Mouse (Mus musculus) megakaryocyte progenitor cell, adult 5-6 weeks (primary cell): Measurements from ENCODE around the gene Zfp27. TPM values are rescaled to one million over a fixed set of nuclear protein-coding genes. Genes with fewer than 3 reads are reported as not detected.
"Not testable (repeated sequence)": the region's sequence is repeated elsewhere in the genome, so short reads cannot be mapped to it uniquely, and the experiment has no call there.

ENCODE experiments used
- ATAC-seq: replicated peaks from 2 replicates; pipeline ENCODE4 v1.8.0; 2016; ENCODE audit warnings: mild to moderate bottlenecking, moderate TSS enrichment, inconsistent platforms; ENCODE audit not compliant: poor library complexity
- total RNA-seq, 2 experiments: library from RNA; stranded (forward) in 1 of 2; stranded (reverse) in 1 of 2; fragments of 157-497, 149-512 nt in 1 of 2; fragments of 200-1000 nt in 1 of 2; gene quantifications; 2 replicates each; pipeline versions ENCODE4 v1.2.3 to v1.2.4; 2015 to 2017

The Zfp27 gene
- total RNA-seq, 2 experiments from 2014 or later = 5.5 to 8.0 TPM

DNA sequence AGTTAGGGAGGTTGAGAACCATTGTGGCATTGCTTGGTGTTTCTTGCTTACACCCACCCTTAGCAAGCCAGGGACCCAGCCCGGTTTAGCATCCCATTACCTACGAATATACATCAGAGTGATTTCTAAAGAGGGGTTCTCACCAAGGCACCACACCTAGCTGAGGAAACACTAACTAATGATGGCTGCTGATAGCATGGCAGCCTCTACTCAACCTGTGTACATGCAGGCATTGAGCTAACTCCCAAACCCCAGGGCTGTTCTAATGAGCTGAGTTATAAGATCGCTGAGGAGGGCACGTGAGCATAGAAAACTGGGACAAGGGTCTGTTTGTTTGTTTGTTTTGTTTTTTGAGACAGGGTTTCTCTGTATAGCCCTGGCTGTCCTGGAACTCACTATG, 13.6 kb downstream of the Zfp27 start:
- ATAC-seq = no peak

GRCm38 (mm10) chr7:29890501-29890900, 15.9 kb downstream of the Zfp27 start:
- no peak for ATAC-seq

GRCm38 (mm10) chr7:29880916-29881315, 25.5 kb downstream of the Zfp27 start:
- ATAC-seq = no peak

- ATAC-seq = no peak
Observed at GRCm38 (mm10) chr7:29880056-29880455, 26.3 kb downstream of the Zfp27 start.

DNA sequence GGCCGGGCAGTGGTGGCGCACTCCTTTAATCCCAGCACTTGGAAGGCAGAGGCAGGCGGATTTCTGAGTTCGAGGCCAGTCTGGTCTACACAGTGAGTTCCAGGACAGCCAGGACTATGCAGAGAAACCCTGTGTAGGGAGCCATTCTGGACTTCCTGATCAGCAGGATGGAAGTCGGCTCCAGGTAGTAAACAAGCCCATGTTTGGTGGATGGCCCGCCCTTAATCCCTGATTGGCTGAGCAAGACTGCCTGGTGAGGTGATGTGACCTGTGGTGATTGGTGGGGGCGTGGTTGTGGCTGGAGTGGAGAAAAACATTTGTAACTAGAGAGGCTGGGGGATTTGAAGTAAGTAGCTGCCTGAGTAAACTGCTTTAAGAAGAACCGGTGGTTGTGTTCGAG, 28.8 kb downstream of the Zfp27 start:
- not testable (repeated sequence) for ATAC-seq

GRCm38 (mm10) chr7:29874256-29874655, 32.1 kb downstream of the Zfp27 start:
- ATAC-seq = no peak

DNA sequence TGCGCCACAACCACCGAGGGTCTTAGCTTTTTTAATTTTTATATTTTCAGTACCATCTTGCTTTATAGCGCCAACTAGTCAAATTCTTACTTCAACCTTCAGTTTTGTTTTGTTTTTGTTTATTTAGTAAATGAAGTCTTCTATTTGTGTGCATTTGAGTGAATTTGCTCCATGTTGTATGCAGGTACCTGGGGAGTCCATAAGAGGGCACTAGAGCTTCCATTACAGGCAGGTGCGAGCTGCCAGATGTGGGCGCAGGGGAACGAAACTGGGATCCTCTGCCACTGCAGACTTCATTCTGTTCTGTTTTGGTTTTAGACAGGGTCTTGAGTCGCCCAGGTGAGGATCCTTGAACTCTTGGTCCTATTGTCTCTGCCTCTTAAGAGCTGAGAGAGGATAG, 44.7 kb downstream of the Zfp27 start:
- 0 out of 2 replicates have a peak, but pooled peaks have one; percentile 33 for ATAC-seq

DNA sequence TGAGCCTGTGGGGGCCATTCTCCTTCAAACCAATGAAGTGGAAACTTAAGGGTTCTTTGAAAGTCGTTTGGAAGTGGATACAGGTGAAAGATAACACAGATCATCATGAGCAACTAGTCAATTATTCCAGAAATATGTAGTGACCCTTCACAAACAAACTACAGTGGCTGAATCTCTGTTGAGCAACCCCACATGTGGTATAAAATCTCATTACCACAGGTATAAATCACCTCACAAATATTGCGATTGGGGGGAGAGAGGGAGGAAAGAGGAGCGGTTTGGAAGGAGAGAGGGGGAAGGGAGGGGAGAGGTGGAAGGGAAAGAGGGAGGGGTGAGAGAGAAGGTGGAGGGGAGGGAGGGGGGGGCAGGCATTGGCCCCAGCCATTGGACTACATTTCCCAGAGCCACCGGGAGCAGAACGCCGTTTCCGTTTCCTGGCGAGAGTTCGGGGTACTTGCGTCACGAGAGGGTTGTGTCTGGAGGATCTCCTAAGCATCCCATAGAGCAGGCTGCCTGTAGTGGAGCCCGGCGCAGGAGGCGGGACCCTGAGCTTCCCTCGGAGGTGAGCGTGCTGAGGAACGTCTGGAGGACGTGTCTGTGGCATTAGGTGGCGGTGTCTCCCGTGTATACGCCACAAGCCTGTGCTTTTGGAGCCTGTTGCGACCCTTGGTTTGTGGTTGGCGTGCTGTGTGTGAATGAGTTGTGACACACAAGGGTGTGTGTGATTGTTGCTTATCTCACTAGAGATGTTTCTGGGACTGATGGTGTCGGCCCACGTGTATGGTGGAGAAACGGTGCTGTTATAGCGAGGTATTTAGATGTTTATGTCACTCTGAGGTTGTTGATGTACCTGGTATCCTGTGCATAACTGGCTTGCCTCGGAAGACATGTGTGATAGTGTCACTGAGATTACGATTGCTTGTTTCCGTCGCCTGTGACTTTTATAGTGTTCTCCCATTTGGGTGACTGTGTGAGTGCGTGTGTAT, 46.5 kb downstream of the Zfp27 start, which contains the start of gene Zfp420:
Gene Zfp420, plus strand, starts transcription at position 448 of the 986 bp plus-strand sequence.
- ATAC-seq = peak; percentile 99

- peak; percentile 100 for ATAC-seq
Observed at GRCm38 (mm10) chr7:29853219-29853842, 53.0 kb downstream of the Zfp27 start, which contains the start of gene Zfp940. TSS of gene Zfp940 (minus strand) at chr7:29853669.

DNA sequence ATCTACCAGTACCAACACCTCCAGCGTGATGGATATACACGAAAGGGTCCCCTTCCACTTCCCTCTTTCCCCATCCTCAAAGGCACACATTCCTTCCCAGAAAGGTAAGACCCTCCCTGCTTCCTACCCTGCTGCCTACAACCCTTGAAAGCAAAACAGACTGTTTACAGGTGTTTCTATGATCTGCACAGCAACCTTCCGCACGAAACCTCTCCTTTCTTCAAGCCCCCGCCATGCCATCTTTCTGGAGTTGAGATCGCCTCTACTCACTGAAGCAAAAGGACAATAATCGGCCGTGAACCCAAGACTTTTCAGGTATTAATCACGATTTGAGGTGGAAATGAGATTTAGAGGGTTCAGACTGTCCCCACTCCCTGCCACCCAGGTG, 53.5 kb downstream of the Zfp27 start:
- no peak for ATAC-seq

GRCm38 (mm10) chr7:29844616-29845015, 61.8 kb downstream of the Zfp27 start:
- no peak for ATAC-seq

Other genes with a start within 250 kb of the Zfp27 start
- gene Catsperg2, start 179.5 kb downstream of the Zfp27 start, total RNA-seq (2015) = not detected in 2 replicates
- gene Catsperg2, start 179.5 kb downstream of the Zfp27 start, total RNA-seq (2017) = not detected in 2 replicates
- 11.4 and 14.8 TPM in 2 replicates for gene Zfp84, start 138.0 kb downstream of the Zfp27 start, total RNA-seq (2015)
- gene Zfp84, start 138.0 kb downstream of the Zfp27 start, total RNA-seq (2017) = 17.7 and 19.0 TPM in 2 replicates
- gene Zfp30, start 122.6 kb downstream of the Zfp27 start, total RNA-seq (2015) = 0.37 and 0.78 TPM in 2 replicates
- 0.17 TPM in 1 of 2 replicates, not detected in the other for gene Zfp30, start 122.6 kb downstream of the Zfp27 start, total RNA-seq (2017)
- gene Zfp790, start 90.5 kb downstream of the Zfp27 start, total RNA-seq (2015) = 4.8 and 5.7 TPM in 2 replicates
- gene Zfp790, start 90.5 kb downstream of the Zfp27 start, total RNA-seq (2017) = 9.4 and 10.0 TPM in 2 replicates
- 3.3 TPM in 2 replicates for gene Zfp940, start 52.9 kb downstream of the Zfp27 start, total RNA-seq (2015)
- 4.0 and 5.2 TPM in 2 replicates for gene Zfp940, start 52.9 kb downstream of the Zfp27 start, total RNA-seq (2017)
- 4.5 and 7.4 TPM in 2 replicates for gene Zfp420, start 46.6 kb downstream of the Zfp27 start, total RNA-seq (2015)
- 0.96 and 2.9 TPM in 2 replicates for gene Zfp420, start 46.6 kb downstream of the Zfp27 start, total RNA-seq (2017)
- gene Zfp383, start 1.7 kb upstream of the Zfp27 start, total RNA-seq (2015) = 0.95 and 1.1 TPM in 2 replicates
- 1.00 and 1.0 TPM in 2 replicates for gene Zfp383, start 1.7 kb upstream of the Zfp27 start, total RNA-seq (2017)
- gene Zfp74, start 47.5 kb upstream of the Zfp27 start, total RNA-seq (2015) = 14.5 and 19.5 TPM in 2 replicates
- gene Zfp74, start 47.5 kb upstream of the Zfp27 start, total RNA-seq (2017) = 7.2 and 8.0 TPM in 2 replicates
- 17.2 and 22.3 TPM in 2 replicates for gene Zfp568, start 77.4 kb upstream of the Zfp27 start, total RNA-seq (2015)
- gene Zfp568, start 77.4 kb upstream of the Zfp27 start, total RNA-seq (2017) = 38.4 and 53.5 TPM in 2 replicates
- gene Zfp14, start 144.8 kb upstream of the Zfp27 start, total RNA-seq (2015) = 1.1 and 1.8 TPM in 2 replicates
- gene Zfp14, start 144.8 kb upstream of the Zfp27 start, total RNA-seq (2017) = 1.2 and 2.1 TPM in 2 replicates
- gene Zfp82, start 166.3 kb upstream of the Zfp27 start, total RNA-seq (2015) = 4.4 and 4.9 TPM in 2 replicates
- 3.4 and 4.9 TPM in 2 replicates for gene Zfp82, start 166.3 kb upstream of the Zfp27 start, total RNA-seq (2017)
- gene Gm26920, start 183.8 kb upstream of the Zfp27 start, total RNA-seq (2015) = not detected in 2 replicates
- gene Gm26920, start 183.8 kb upstream of the Zfp27 start, total RNA-seq (2017) = not detected in 2 replicates
- 9.2 and 11.8 TPM in 2 replicates for gene Zfp566, start 184.0 kb upstream of the Zfp27 start, total RNA-seq (2015)
- 4.2 and 5.5 TPM in 2 replicates for gene Zfp566, start 184.0 kb upstream of the Zfp27 start, total RNA-seq (2017)
- gene Zfp260, start 188.2 kb upstream of the Zfp27 start, total RNA-seq (2015) = 33.1 and 34.6 TPM in 2 replicates
- 26.4 and 35.4 TPM in 2 replicates for gene Zfp260, start 188.2 kb upstream of the Zfp27 start, total RNA-seq (2017)
- 2.7 and 4.2 TPM in 2 replicates for gene Zfp382, start 215.4 kb upstream of the Zfp27 start, total RNA-seq (2015)
- 7.1 and 8.2 TPM in 2 replicates for gene Zfp382, start 215.4 kb upstream of the Zfp27 start, total RNA-seq (2017)